Mouse (Mus musculus) frontal cortex, postnatal 36 days (tissue): Measurements from ENCODE around the gene Rgl3.

Experiments
- DNase-seq, 2 experiments: peaks; one replicate each; pipeline ENCODE4 v3.0.0; 2022; ENCODE audit warnings: low spot score in 2 of 2

Gene Rgl3

DNA sequence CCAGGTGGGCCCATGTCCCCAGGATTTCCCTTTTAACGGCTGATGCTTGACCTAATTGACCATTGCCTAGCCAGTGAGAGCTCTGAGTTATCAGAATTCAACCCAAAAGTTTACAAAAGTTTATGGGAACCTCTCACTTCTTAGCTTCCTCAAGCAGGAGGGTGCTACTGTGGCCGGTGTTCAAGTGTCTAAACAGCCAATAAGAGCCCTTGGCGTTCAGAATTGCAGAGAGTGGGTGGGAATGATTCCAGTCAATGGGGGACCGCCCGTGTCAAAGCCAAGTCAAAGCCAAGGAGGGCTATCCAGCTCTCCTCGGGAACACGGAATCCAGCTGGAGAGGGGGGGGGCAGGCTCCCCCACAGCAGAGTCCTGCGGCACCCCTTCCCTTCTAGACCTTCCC, 41.1 kb downstream of the Rgl3 start:
- DNase-seq: no peak

DNA sequence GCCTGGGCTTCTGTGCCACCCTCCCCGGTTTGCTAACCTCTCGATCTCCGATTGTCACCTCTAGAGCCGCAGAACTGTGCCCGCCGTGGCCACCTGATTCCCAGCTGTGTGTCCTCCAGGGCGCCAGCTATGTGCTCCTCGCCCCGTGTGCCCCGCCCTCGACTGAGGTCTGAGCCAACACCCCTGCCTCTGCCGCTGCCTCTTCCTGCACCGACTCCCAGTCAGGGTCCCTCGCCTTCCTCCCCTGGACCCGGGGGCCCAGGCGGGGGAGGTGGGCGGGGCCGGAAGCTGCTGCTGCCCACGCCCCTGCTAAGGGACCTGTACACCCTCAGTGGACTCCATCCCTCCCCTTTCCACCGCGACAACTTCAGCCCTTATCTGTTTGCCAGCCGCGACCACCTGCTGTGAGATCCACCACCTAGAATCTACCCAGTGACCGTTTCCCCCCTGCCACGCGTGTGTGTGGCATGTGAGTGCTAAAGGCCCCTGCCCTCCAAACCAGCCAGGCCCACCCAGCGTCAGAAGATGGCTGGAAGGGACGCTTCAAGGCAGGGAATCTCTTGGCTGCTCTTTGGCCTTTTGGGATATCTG, 41.6 kb downstream of the Rgl3 start:
- no peak for DNase-seq

DNA sequence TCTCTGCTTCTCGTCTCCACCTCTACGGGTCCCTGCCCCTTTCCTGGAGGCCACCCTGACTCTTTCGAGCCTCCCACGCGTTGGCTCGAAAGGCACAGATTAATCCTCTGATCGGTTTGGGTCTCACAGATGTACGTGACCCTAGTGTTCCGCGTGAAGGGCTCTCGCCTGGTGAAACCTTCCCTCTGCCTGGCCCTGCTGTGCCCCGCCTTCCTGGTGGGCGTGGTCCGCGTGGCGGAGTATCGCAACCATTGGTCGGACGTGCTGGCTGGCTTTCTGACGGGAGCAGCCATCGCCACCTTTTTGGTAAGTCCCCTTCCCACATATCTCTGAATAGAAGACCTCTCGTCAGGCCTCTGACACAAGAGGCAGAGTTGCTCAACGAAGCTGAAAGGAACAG, 45.0 kb downstream of the Rgl3 start:
- DNase-seq: no peak

DNA sequence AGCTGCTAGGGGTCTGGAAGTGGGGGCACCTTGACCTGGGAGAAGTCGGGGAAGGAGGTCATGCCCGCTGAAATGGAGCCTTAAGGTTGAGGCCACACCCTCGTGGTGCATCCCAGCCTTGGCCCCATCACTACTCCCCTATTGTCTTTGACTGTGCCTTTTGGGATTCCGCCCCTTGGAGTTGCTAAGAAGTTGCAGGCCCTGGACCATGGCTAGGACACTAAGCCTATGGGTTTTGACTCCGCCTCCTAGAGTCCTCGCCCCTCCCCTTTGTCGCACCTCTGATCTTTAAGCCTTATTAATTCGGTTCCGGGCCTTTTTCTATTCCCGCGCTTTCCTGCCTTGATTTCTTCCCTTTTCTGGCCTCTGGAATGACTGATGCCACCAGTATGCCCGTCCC, 45.6 kb downstream of the Rgl3 start:
- no peak for DNase-seq

DNA sequence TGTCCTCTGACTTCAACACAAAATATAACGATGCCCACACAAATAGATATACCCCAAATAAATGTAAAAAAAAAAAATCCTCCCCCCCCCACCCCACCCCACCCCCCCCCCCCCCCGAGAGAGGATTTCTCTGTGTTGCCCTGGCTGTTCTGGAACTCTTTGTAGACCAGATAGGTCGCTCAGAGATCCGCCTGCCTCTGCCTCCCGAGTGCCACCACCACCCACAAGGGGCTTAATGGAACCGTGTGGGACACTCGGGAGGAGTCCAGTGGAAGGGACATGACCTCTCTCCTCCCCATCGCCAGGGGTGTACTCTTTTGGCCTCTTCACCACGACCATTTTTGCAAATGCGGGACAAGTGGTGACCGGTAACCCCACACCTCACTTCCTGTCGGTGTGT, 46.2 kb downstream of the Rgl3 start:
- no peak for DNase-seq

DNA sequence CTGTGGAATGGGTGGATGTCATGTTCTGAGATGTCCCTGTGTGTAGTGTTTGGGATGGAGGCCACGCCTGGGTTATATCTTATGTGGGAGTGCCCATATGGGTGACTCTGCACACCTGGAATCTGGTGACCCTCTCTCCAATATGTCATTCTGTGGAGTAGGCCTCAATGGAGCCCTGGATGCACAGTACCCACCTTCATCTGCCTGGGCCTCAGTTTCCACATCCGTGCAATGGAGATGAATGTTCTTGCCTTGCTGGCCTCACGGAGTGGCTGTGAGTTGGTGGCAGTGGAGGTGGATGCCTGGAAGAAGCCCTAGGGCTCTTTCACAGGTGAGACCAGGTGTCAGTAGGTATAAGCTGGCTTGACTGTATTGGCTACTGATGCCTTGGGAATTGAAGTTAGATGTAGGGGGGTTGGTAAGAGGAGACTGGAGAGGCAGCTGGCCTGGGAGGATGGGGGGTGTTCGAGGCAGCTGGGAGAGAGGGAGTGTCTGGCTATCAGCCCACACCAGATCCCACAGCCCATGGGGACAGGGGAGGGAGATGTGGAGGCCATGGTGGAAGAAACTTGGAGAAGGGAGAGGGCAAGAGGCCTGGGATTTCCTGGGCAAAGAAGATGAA, 50.9 kb downstream of the Rgl3 start:
- DNase-seq: no peak

DNA sequence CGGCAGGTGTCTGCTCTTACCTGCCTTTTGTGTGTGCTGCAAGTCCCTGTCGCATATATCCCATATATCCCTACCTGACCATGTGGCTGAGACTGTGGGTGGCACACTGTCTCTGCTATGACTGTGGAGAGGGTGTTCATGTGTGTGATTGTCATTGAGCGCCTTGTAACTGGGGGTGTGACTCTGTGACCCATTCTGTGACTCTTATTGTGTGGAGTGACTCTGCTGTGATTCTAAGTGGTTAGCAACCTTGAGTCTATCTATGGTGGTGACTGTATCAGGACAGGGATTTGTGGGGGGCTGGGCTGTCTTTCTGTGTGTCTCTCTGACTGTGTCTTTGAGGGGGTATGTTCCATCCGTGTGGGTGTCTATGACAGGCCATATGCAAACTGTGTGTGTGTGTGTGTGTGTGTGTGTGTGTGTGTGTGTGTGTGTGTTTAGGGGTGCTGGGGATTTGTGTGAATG, 51.5 kb downstream of the Rgl3 start:
- DNase-seq: no peak

DNA sequence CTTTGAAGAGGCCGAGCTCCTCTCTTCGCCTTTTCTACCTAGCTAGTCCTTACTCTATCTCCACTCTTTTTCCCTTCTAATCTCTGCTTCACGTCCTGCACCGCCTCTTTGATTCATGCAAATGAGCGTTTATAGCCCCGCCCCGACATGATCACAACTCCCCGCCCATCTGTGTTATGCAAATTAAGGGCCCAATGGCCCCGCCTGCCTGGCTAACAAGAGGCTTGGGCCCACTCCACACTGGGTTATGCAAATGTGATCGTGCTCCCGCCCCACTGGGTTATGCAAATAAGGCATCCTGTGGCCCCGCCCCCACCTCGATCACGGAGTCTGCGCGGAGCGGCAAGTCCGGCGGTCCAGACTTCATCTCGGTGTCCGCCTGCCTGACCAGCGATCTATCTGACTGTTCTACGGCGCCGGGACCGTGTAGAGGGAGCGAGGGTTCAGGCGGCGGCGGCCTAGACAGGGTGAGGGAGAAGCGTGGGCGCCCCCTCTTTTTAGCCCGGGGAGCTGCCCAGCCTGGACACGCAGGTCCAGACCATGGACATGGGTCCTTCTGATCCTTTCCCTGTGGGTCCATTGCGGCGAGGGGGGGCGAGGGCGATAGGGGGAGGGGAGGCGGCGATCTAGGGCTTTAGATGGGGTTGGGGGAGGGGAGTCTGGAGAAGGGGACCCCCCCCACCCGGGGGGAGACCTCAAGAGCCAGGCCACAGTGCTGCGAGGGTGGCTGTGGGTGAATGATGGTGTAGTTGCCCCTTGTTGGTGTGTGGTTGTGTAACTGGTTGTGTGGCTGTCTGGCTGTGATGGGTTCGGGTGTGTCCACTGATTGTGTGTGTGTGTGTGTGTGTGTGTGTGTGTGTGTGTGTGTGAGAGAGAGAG, 52.3 kb downstream of the Rgl3 start, which contains the start of gene Plppr2:
TSS of gene Plppr2 (plus strand) at position 342 of the 879 bp plus-strand sequence.
- peak; percentile 96 to 98 for DNase-seq

DNA sequence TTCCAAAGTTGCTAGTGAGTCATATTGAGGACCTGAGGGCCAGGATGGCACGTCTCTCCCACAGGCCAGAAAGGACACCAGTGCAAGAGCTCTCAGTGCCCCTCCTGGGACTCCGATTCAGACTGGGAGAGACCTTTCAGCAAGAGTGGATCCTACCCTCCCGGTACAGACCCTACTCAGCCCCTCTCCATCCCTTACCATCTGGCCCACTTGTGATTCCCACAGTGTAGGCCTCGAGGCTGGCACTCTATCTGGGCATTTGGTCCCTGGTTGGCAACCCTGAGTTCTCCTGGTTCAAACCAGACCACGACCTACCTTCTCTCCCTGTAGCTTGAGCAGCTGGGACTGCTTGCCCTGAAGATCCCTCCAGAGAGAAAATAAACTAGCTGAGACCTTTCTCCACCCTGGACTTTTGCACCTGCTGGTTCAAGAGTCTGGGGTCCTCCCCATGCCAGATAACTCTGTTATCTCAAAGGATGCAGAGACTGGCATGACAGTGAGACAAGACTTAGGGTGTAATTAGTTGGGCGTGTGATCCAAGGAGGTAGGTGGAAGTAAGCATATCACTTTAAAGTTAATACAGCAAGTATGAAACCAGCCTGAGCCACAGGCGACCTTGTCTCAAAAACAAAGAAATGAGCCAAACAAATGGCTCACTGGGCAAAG, 53.6 kb downstream of the Rgl3 start:
- DNase-seq: no peak

DNA sequence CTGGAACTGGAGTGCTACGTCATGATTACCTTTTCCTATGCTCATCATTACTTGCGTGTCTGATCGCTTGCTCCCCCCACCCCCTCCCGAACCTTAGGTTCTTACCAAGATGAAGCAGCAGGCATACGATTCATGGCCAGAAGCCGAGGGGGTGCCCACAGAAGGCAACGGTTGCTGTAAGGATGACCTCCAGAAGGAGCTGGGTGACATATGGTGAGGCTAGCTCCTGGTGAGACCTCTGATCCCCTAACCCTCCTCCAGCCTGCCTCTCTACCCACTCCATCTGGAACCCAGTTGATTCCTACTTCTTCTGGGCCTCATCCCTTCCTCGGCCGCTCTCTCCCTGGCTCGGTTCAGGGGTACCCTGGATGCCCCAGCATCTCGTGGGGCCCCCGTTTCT, 55.2 kb downstream of the Rgl3 start:
- no peak for DNase-seq

DNA sequence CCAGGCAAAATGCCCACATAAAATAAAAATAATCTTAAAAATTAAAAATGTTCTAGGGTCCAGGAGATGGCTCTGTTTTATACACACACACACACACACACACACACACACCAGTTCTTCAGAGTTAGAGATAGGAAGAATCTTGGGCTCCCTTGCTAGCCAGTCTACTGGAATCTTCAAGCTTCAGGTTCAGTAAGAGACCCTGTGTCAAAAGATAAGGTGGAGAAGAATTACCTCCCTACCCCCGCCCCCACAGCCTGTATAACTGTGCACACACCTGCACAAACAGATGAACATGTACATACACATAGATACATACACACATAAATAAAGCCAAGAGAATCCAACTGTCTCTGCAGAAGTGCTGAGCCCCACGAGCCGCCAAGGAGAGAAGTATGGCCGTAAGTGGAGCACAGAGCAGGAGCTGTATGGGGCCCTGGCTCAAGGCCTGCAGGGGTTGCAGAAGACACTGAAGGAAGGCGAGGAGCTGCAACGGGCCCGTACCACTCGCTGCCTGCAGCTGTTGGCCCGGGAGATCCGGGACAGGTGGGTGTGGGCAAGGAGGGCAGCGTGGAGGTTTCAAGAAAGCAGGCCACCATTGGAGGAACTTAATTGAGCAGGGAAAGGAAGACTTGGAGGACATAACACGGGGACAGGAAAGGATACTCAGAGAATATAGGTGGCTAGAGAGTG, 56.7 kb downstream of the Rgl3 start:
- DNase-seq: no peak

DNA sequence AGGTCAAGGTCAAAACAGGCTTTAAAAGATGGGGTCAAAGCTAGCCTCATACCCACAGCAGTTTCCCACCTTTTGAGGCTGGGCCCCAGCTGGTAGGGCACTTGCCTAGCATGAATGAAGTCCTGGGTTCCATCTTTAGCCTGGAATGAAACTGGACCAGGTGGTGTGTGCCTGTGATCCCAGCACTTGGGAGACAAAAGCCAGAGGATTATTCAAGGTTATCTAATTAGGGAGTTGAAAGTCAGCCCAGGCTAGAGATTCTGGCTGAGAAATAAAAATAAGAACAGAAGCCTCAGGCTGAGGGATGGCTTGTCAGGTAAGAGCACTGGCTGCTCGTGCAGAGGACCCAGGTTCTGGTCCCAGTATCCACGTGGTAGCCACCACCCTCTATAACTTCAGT, 57.2 kb downstream of the Rgl3 start:
- no peak for DNase-seq

DNA sequence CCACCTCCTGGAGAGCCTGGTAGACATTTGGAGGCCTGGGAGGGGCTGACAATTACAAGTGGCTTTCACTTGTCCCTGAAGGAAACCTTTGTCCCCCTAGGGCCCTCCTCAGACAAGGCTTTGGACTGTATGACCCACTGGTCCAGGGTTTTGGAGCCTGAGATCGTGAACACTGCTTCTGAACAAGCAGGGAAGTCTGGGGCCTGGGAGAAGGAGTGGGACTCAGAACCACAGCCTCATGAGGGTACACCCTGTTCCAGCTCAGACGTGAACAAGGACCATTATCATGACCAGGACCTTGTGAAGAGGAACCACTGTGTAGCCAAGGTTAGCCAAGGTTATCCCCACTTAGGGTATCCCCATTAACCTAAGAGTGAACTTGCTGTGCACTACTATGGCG, 60.0 kb downstream of the Rgl3 start:
- DNase-seq: no peak

DNA sequence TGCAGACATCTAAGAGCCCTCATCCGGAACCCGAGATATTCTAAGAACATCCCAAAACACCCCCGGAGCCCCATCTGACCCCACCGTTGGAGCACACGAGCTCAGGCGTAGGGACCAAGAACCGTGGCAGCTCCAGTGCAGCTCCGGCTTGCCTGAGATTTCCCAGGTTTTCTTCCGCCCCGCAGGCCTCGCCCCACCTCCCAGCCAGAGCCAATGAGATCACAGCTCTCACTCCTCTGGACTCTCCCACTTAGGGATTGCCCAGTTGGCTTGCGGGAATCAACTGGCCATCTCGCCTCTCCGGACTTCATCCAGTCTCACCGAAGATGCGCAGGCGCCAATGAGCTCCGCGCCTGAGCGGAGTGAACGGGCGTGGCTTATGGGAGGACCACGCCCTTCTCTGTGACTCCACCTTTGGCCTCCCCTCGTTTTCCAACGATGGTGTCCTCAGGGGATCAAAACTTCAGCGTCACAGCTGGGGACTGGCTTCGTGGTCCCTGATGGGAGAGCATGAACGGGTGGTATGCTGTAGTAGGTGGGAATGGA, 62.0 kb downstream of the Rgl3 start, which contains the start of the genes Ccdc159 and Tmem205:
TSS of gene Ccdc159 (plus strand) at position 264 of the 546 bp plus-strand sequence.
TSS of gene Tmem205 (minus strand) at position 349 of the 546 bp plus-strand sequence.
- DNase-seq: peak; percentile 93 to 95

DNA sequence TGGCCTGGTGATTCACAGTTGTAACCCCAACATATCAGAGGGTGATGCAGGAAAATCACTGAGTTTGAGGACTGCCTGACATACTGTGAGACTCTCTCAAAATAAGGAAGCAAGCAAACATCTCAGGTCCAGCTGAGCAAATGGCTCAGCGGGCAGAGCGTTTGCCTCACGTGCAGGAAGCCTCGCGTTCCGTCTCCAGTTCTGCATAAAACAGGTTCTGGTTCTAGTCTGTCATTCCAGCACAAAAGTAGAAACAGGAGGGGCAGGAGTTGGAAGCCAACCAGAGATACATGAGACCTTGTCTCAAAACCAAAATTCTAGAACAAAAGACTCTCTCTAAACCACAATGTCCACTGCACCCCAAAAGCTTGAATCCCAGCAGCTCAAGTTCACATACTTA, 62.5 kb downstream of the Rgl3 start:
- DNase-seq: no peak

DNA sequence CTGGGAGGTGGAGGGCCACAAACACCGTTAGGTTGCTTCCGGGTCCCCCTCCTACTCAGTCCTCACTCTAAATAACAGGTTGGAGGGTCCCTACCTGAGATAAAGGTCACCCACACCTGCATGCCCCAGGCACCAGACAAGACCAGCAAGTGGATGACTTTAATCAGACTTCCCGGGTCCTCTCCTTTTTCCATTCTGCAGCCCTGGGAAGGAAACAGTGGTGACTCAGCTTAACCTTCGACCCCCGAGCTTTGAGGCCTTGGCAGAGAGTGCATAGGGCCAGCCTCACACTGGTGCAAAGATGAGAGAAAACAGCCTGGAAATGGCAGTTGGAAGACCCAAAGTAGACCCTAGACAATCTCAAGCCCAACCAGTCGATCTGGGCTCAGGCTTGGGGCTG, 63.1 kb downstream of the Rgl3 start:
- DNase-seq: no peak

DNA sequence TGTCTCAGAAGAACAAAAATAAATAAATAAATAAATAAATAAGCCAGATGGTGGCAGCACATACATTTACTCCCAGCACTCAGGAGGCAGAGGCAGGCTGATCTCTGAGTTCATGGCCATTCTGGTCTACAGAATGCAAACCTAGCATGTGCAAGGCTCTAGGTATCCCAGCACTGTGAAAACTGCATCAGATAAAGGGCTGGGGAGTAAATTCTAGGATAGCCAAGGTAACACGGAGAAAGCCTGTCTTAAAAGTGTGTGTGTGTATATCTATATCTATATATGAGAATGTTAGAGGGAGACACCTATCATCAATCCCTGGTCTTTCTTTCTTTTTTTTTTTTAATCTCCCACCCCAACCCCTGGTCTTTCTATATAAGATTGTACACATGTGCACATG, 63.7 kb downstream of the Rgl3 start:
- no peak for DNase-seq

DNA sequence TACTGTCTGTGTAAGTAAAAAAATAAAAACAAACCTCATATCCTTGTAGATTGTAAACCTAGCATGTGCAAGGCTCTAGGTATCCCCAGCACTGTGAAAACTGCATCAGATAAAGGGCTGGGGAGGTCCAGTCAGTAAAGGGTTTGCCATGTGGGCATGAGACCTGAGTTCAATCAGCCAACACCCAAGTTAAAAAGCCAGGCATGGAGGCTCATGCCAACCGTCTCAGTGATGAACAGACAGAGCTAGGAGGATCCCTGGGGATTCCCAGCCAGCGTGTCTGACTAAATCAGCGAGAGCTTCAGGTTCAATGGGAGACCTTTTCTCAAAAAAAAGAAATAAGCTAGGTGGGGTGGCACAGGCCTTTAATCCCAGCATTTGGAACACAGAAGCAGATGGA, 64.2 kb downstream of the Rgl3 start:
- DNase-seq: no peak

DNA sequence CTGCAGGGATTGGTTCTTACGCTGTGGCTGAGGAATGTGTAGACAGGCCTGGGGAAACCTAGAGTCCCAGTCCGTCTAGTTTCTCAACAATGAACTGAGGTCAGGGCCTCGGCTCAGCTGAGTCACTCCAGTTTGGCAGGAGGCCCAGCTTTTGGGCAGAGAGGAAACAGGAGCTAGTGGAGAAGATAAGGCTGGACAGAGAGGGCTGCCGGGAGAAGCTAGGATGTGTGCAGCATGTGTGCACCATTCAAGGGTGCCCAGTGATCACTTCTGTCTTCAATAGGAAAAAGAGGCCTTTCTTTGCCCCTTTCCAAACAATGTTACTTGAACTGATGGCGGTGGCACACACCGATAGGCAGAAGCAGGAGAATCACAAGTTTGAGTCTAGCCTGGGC, 65.2 kb downstream of the Rgl3 start:
- no peak for DNase-seq

DNA sequence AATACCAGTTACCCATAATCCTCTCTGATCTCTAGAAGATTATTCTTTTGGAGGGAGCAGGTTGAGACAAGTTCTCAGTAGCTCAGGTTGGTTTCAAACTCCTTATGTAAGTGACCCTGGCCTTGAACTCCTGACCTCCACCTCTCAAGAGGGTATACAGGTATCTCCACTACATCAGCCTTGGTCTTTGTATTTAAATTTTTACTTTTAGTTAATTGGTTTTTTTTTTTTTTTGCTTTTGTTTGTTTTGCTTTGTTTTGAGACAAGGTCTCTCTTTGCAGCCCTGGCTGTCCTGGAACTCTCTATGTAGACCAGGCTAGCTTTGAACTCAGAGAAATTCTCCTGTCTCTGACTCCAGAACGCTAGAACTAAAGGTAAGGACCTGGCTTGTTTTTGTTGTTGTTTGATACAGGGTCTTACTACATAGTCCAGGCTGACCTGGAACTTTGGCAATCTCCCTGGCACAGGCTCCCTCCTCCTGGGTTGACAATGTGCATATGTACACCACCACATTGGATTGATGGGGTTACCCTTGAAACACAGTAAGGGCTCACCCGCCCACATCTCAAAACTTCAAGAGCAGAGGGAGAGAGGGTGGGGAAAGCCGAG, 65.7 kb downstream of the Rgl3 start:
- DNase-seq: no peak

DNA sequence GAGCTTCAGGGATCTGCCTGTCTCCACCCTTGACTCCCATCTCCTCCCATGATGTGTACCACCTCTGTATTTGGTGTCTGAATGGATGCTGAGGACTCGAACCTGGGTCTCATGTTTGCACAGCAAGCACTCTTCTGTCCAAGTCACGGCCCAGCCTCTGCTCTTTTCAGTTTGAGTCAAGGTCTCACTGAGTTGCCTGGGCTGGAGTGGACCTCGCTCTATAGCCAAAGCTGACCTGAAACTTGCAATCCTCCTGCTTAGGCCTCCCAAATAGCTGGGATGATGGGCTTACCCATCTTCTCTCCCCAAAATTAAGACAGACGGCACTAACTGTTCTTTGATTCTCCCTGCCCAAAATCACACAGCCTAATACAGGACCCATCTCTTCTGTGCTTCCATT, 66.2 kb downstream of the Rgl3 start:
- no peak for DNase-seq
